Mouse (Mus musculus) CD4-positive, CD25-positive, alpha-beta regulatory T cell, adult 2 months (primary cell): Measurements from ENCODE around the gene Mlf2.
"Not testable (repeated sequence)": the region's sequence is repeated elsewhere in the genome, so short reads cannot be mapped to it uniquely, and the experiment has no call there.

ENCODE experiments used
- DNase-seq: peaks from one replicate; pipeline ENCODE4 v3.0.0-alpha.2; 2012; ENCODE audit warnings: low read depth, low spot score

The Mlf2 gene

GRCm38 (mm10) chr6:124930754-124931524 is at the start of gene Mlf2:
Mlf2 (plus strand) TSS chr6:124931386.
- peak; percentile 99 for DNase-seq

DNA sequence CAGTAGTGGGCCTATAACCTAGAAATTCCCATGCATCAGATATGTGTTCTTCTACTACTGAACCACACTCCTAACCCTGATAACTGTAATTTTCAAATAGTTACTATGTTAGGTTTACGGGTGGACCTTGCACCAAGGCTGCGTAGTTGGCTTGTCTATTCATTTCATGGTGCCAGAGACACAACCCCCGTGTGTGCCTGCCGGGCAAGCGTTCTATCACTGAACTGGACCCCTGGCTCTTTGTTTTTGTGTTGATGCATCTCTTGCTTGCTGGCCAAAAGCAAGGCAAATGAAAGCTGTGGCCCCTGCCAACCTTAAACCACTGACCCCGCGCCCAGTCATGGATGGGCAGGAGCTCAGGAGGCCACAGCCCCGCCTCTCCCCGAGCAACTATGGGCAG is 49.4 kb upstream of the Mlf2 start:
- DNase-seq: no peak

GRCm38 (mm10) chr6:124883351-124883750 is 47.8 kb upstream of the Mlf2 start:
- DNase-seq: no peak

- peak; percentile 88 for DNase-seq
Measured at GRCm38 (mm10) chr6:124884714-124885500, 46.3 kb upstream of the Mlf2 start.

- DNase-seq: peak; percentile 42
Measured at GRCm38 (mm10) chr6:124885956-124886381, 45.2 kb upstream of the Mlf2 start.

DNA sequence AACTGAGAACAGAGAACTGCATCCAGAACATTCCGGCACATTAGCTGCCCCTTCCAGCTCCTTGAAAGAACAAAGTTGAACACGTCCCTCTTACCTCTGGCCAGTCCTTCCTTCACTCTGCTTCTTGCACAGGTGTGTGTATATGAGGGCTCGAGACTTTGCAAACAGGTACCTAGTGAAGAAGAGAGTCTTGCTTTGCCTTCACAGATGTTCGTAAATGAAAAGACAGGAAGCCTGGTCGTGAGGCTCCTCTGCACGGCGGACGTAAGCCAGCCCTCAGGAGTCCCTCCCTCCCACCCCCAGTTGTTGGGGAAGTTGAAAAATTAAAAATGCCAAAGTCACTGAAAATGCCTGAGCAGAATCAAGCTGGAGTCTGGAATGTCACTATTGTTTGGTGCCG is 43.2 kb upstream of the Mlf2 start, which contains the start of gene Cd4:
TSS of gene Cd4 (minus strand) at position 236 of the 400 bp plus-strand sequence.
- peak; percentile 68 for DNase-seq

DNA sequence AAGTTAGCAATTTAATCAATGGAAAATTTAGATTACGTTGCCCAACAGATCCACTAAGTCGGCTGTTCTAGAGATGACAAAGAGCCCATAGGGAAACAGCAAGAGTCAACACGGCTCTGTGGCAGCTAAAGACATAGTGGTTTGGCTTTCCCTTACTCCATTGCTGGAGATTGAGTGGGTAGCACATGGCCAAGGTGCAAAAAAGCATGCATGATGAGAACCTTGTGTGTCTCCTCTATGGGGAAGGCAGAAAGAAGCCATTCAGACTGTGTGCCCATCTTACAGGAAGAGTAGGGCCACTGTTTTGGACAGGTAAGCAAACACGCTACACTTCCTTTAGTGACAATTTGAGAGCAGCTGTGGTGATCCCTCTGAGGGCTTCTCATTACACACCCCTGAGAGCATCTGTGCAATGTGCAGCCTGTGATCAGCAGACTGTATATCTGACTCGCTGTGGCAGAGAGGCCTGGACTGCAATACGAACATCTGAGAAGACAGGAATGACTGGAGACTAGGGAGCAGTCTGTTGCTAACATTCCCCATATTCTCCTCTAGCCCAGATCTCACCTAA is 42.5 kb upstream of the Mlf2 start:
- DNase-seq: no peak

DNA sequence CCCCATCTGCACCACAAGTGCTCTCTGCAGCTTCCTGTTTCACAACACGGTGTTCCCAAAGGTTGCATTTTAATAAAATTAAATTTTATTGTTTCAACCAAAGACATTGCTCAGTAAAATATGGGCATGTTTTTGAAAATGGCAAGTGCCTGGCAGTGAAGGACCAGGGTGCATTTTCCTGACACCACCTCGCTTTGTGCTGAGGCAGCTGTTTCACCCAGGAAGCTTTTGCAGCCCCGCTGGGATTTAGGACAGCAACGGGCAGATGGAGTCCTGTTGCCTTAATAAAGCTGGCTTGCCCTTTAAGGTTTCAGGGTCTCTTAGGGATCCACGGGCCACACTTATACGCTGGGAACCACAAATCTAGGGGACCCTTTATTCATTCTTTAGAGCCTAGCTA is 40.2 kb upstream of the Mlf2 start:
- no peak for DNase-seq

- DNase-seq: not testable (repeated sequence)
Measured at GRCm38 (mm10) chr6:124894113-124894512, 37.1 kb upstream of the Mlf2 start.

- DNase-seq: peak; percentile 54
Measured at GRCm38 (mm10) chr6:124898359-124898758, 32.8 kb upstream of the Mlf2 start.

- peak; percentile 60 for DNase-seq
Measured at GRCm38 (mm10) chr6:124900056-124900800, 31.0 kb upstream of the Mlf2 start.

GRCm38 (mm10) chr6:124900801-124901480 is 30.2 kb upstream of the Mlf2 start:
- peak; percentile 65 for DNase-seq

DNA sequence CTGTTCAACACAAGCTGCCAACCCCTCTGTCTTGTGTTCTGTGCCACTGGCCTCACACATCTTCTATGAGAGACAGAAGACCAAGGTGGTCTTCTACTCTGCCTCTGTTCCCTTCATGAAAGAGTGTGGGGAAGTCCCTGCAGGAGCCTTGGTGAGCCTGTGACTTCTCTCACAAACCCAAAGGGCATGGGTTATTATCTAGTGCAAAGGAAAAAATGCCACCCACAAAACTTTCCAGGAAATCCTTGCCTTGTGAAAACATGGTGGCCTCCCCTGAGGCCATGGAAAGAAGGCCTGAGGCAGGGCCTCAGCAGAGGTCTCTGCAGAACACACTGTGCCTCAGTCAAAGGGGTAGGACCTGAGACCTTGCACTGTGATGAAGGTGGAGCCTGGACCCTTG is 29.3 kb upstream of the Mlf2 start:
- peak; percentile 37 for DNase-seq

- DNase-seq: peak; percentile 95
Measured at GRCm38 (mm10) chr6:124903580-124904151, 27.5 kb upstream of the Mlf2 start.

DNA sequence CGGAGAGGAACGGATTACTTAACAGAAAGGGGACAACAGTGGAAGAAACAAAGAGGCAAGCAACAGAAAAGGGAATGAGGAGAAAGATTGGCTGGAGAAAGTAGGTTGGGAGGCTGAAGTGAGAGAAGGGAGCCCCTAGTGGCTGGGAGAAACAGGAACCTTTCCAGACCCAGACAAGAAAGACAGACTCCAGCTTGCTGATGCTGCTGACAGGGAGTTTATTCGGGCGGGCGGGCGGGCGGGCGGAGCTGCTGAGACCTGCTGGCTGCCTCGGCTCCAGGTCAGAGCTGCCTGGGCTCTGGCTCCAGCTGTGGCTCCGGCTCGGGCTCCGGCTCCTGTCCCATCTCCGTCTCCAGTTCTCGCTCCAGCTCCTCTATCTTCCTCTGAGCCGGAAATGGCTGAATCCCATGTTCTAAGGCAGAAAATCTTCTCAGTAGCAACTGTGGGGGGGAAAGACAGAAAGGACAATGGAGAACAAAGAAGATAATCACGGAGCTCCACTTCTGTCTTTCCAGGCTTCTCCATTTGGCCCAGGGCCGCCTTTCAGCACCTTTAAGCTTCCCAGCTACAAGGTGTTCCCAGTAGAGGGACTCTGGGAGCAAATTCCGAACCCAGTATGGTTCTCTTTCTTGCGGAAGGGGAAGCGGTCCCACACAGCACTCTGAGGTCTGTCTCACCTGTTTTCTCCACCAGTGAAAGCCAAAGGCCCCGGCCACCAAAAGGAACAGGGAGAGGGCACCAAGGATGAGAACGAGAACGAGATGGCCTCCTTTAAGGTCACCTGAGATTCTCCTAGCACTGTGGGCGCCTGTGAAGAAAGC is 26.8 kb upstream of the Mlf2 start:
- DNase-seq: peak; percentile 69

- no peak for DNase-seq
Measured at GRCm38 (mm10) chr6:124904991-124905860, 26.0 kb upstream of the Mlf2 start.

GRCm38 (mm10) chr6:124907767-124908166 is 23.4 kb upstream of the Mlf2 start:
- peak; percentile 60 for DNase-seq

- DNase-seq: peak; percentile 44
Measured at GRCm38 (mm10) chr6:124910032-124910431, 21.2 kb upstream of the Mlf2 start.
